Mouse (Mus musculus): ENCODE results near the gene Syt1.

DNA sequence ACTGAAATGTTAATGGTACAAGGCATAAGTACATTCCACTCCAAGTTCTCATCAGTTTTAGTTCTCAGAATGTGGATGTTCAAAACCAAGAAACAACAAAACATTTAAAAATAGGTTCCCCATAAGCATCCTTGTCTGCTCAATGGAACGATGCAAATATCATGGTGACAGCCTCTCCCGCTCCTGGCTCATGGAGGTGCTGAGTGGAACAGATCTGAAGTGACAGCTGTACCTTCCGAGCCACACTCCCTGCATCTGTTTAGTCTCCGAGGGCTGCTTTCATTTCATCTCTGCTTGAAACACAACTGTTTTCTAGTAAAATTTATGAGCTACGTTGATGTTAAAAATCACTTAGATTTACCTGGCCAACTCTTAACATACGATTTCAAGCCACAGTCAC, 179.0 kb downstream of the Syt1 start:
- TF ChIP-seq CTCF (IDR thresholded peaks at IDR 0.05; ENCODE audit: borderline replicate concordance, extremely low read depth, insufficient read depth, insufficient read length) (no peak), POLR2A (IDR thresholded peaks at IDR 0.05; ENCODE audit: borderline replicate concordance, extremely low read depth, insufficient read depth, insufficient read length, poor library complexity, severe bottlenecking) (no peak)
